Mouse (Mus musculus) liver, postnatal 0 days (tissue): ENCODE measurements around the gene Cds2.

Source experiments
- CTCF ChIP-seq: sonication (generic); IDR thresholded peaks from 2 replicates; pipeline ENCODE4 v1.5.1; 2016; ENCODE audit warnings: antibody characterized with exemption, low read depth
- EP300 ChIP-seq: IDR thresholded peaks from 2 replicates; pipeline ENCODE4 v1.6.1; 2016; ENCODE audit warnings: antibody characterized with exemption, low read depth, mild to moderate bottlenecking

DNA sequence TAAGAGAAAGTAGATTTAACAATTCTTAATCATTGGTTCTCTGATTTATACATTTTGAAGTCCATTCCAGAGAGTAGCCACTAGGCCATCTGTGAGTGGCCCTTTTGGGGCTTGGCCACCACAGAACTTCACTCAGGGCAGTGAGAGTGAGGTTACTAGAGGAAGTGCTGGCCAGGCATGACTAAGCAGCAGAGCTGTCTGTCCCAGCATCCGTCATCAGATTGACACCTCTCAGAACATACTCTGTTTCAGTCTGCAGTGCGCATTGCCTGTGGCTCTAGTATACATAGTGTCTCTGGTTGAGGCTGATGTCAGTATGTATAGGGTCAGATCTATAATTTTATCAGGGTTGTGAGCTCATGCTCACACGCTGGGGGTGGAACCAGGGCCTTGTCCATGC lies 6.3 kb downstream of the Cds2 start:
- TF ChIP-seq CTCF: no peak
- TF ChIP-seq EP300: no peak
